Mouse (Mus musculus) bone marrow macrophage, adult 2 months (primary cell): ENCODE measurements around the gene Gckr.

Source experiments
- CTCF ChIP-seq: IDR thresholded peaks from 2 replicates; pipeline ENCODE4 v1.5.1; 2012; ENCODE audit warnings: low read depth, mild to moderate bottlenecking, low read length, moderate library complexity
- POLR2A ChIP-seq: IDR thresholded peaks from 2 replicates; pipeline ENCODE4 v1.6.1; 2012; ENCODE audit warnings: mild to moderate bottlenecking, low read depth, low read length, borderline replicate concordance

- TF ChIP-seq CTCF, result no peak
- no peak for TF ChIP-seq POLR2A
Measured at GRCm38 (mm10) chr5:31288655-31289054, 8.6 kb upstream of the Gckr start.
